Mouse (Mus musculus): ENCODE data around the gene Btbd19. TPM values are rescaled to one million over a fixed set of nuclear protein-coding genes. Genes with fewer than 3 reads are reported as not detected.

Btbd19 gene
- polyA plus RNA-seq, 1 experiment from 2014 or later: 5.2 TPM

GRCm38 (mm10) chr4:117123546-117124217 lies 1.8 kb downstream of the Btbd19 start:
- Histone ChIP-seq H3K27ac (no peak overlapping the region), H3K9me3 (no peaks in the 10 kb centered on the region), H3K4me2 (no peak overlapping the region), H3K27me3 (no peaks in the 10 kb centered on the region), H3K9ac (no peak overlapping the region), H3K4me1 (peaks cover 36% of the 10 kb centered on the region), H3K36me3 (replicated peaks) (peaks cover 7% of the 10 kb centered on the region), H3K4me3 (replicated peaks) (no peak overlapping the region)
- WGBS: 86% methylated on average over 7 of the region's 9 CpGs
- no peak for ATAC-seq (ENCODE audit: low FRiP score)

GRCm38 (mm10) chr4:117122209-117122608 lies 3.3 kb downstream of the Btbd19 start:
- Histone ChIP-seq H3K27ac (no peak overlapping the region), H3K9ac (no peak overlapping the region), H3K4me1 (peaks cover 36% of the 10 kb centered on the region), H3K4me3 (replicated peaks) (no peak overlapping the region), H3K9me3 (no peaks in the 10 kb centered on the region), H3K27me3 (no peaks in the 10 kb centered on the region), H3K36me3 (replicated peaks) (no peaks in the 10 kb centered on the region), H3K4me2 (no peak overlapping the region)
- ATAC-seq (ENCODE audit: low FRiP score): no peak
- 71% methylated on average over 4 of the region's 4 CpGs for WGBS

GRCm38 (mm10) chr4:117120445-117121414 lies 4.8 kb downstream of the Btbd19 start:
- peak overlapping the region; percentile 99 for H3K4me2 ChIP-seq
- H3K27me3 ChIP-seq: no peaks in the 10 kb centered on the region
- H3K4me1 ChIP-seq: peaks cover 25% of the 10 kb centered on the region
- H3K4me3 ChIP-seq (replicated peaks): peak overlapping the region; percentile 68
- H3K36me3 ChIP-seq (replicated peaks): no peaks in the 10 kb centered on the region
- peak overlapping the region; percentile 70 for H3K9ac ChIP-seq
- under 1% methylated on average over 69 of the region's 69 CpGs for WGBS
- H3K9me3 ChIP-seq: no peaks in the 10 kb centered on the region
- peak; percentile 94 for ATAC-seq (ENCODE audit: low FRiP score)
- peak overlapping the region; percentile 89 for H3K27ac ChIP-seq

GRCm38 (mm10) chr4:117120052-117120444 lies 5.5 kb downstream of the Btbd19 start:
- Histone ChIP-seq H3K36me3 (replicated peaks) (no peaks in the 10 kb centered on the region), H3K9ac (peak overlapping the region; percentile 70), H3K4me2 (peak overlapping the region; percentile 99), H3K4me1 (peaks cover 19% of the 10 kb centered on the region), H3K9me3 (no peaks in the 10 kb centered on the region), H3K27ac (peak overlapping the region; percentile 89), H3K27me3 (no peaks in the 10 kb centered on the region), H3K4me3 (replicated peaks) (peak overlapping the region; percentile 68)
- 7% methylated on average over 10 of the region's 10 CpGs for WGBS
- peak; percentile 21; the same call in 1 of the 2 replicates for ATAC-seq (ENCODE audit: low FRiP score)

GRCm38 (mm10) chr4:117119636-117120035 lies 5.9 kb downstream of the Btbd19 start:
- 79% methylated on average over 5 of the region's 5 CpGs for WGBS
- no peak for ATAC-seq (ENCODE audit: low FRiP score)

GRCm38 (mm10) chr4:117117931-117118330 lies 7.6 kb downstream of the Btbd19 start:
- Histone ChIP-seq H3K9me3 (no peaks in the 10 kb centered on the region), H3K4me1 (peaks cover 13% of the 10 kb centered on the region), H3K36me3 (replicated peaks) (0 out of 2 replicates have a peak, but pooled peaks cover 2% of the 10 kb centered on the region), H3K27ac (no peak overlapping the region), H3K9ac (no peak overlapping the region), H3K4me2 (no peak overlapping the region), H3K27me3 (no peaks in the 10 kb centered on the region), H3K4me3 (replicated peaks) (no peak overlapping the region)
- 97% methylated on average over 7 of the region's 7 CpGs for WGBS
- no peak for ATAC-seq (ENCODE audit: low FRiP score)

More at GRCm38 (mm10) chr4:117119636-117120035, 5.9 kb downstream of the Btbd19 start:
- H3K36me3 ChIP-seq (replicated peaks): no peaks in the 10 kb centered on the region
- H3K27ac ChIP-seq: peak overlapping the region; percentile 89
- no peaks in the 10 kb centered on the region for H3K9me3 ChIP-seq
- H3K27me3 ChIP-seq: no peaks in the 10 kb centered on the region
- H3K4me1 ChIP-seq: peaks cover 14% of the 10 kb centered on the region
- peak overlapping the region; percentile 70 for H3K9ac ChIP-seq
- H3K4me2 ChIP-seq: peak overlapping the region; percentile 99
- peak overlapping the region; percentile 68 for H3K4me3 ChIP-seq (replicated peaks)

- WGBS: 85% methylated on average over 5 of the region's 5 CpGs
- H3K9me3 ChIP-seq: no peaks in the 10 kb centered on the region
- H3K4me3 ChIP-seq (replicated peaks): no peak overlapping the region
Measured at GRCm38 (mm10) chr4:117115592-117115991, 9.9 kb downstream of the Btbd19 start.

GRCm38 (mm10) chr4:117113237-117113636 lies 12.3 kb downstream of the Btbd19 start:
- Histone ChIP-seq H3K36me3 (replicated peaks) (peaks cover 37% of the 10 kb centered on the region), H3K9ac (no peak overlapping the region), H3K9me3 (no peaks in the 10 kb centered on the region), H3K27me3 (no peaks in the 10 kb centered on the region), H3K27ac (no peak overlapping the region), H3K4me3 (replicated peaks) (no peak overlapping the region), H3K4me2 (no peak overlapping the region), H3K4me1 (no peaks in the 10 kb centered on the region)
- no peak for ATAC-seq (ENCODE audit: low FRiP score)
- WGBS: 75% methylated on average over 1 of the region's 1 CpGs

More at GRCm38 (mm10) chr4:117115592-117115991, 9.9 kb downstream of the Btbd19 start:
- Histone ChIP-seq H3K9ac (no peak overlapping the region), H3K27ac (no peak overlapping the region), H3K4me2 (no peak overlapping the region), H3K36me3 (replicated peaks) (peaks cover 13% of the 10 kb centered on the region), H3K27me3 (no peaks in the 10 kb centered on the region), H3K4me1 (peaks cover 6% of the 10 kb centered on the region)
- ATAC-seq (ENCODE audit: low FRiP score): no peak

- H3K4me2 ChIP-seq: no peak overlapping the region
- no peak overlapping the region for H3K27ac ChIP-seq
- H3K4me3 ChIP-seq (replicated peaks): no peak overlapping the region
- no peaks in the 10 kb centered on the region for H3K27me3 ChIP-seq
- H3K9ac ChIP-seq: no peak overlapping the region
- H3K4me1 ChIP-seq: no peaks in the 10 kb centered on the region
- peaks cover 44% of the 10 kb centered on the region for H3K36me3 ChIP-seq (replicated peaks)
- ATAC-seq (ENCODE audit: low FRiP score): no peak
- WGBS: 95% methylated on average over 11 of the region's 11 CpGs
- H3K9me3 ChIP-seq: no peaks in the 10 kb centered on the region
Measured at GRCm38 (mm10) chr4:117110985-117111384, 14.5 kb downstream of the Btbd19 start.

- Histone ChIP-seq H3K9ac (no peak overlapping the region), H3K9me3 (no peaks in the 10 kb centered on the region), H3K27me3 (no peaks in the 10 kb centered on the region), H3K36me3 (replicated peaks) (peaks cover 46% of the 10 kb centered on the region), H3K27ac (no peak overlapping the region), H3K4me1 (no peaks in the 10 kb centered on the region), H3K4me2 (no peak overlapping the region), H3K4me3 (replicated peaks) (no peak overlapping the region)
- ATAC-seq (ENCODE audit: low FRiP score): no peak
- 92% methylated on average over 13 of the region's 13 CpGs for WGBS
Measured at GRCm38 (mm10) chr4:117110249-117110648, 15.3 kb downstream of the Btbd19 start.

GRCm38 (mm10) chr4:117109330-117109729 lies 16.2 kb downstream of the Btbd19 start:
- Histone ChIP-seq H3K9ac (no peak overlapping the region), H3K27ac (no peak overlapping the region), H3K27me3 (no peaks in the 10 kb centered on the region), H3K4me3 (replicated peaks) (no peak overlapping the region), H3K4me1 (no peaks in the 10 kb centered on the region; the same call in 1 of the 2 replicates), H3K9me3 (no peaks in the 10 kb centered on the region), H3K36me3 (replicated peaks) (peaks cover 46% of the 10 kb centered on the region), H3K4me2 (no peak overlapping the region)
- WGBS: 94% methylated on average over 25 of the region's 25 CpGs
- ATAC-seq (ENCODE audit: low FRiP score): no peak

GRCm38 (mm10) chr4:117108524-117108849 lies 17.0 kb downstream of the Btbd19 start:
- Histone ChIP-seq H3K9ac (no peak overlapping the region), H3K27me3 (no peaks in the 10 kb centered on the region), H3K4me3 (replicated peaks) (no peak overlapping the region), H3K27ac (no peak overlapping the region), H3K36me3 (replicated peaks) (peaks cover 50% of the 10 kb centered on the region), H3K4me1 (no peaks in the 10 kb centered on the region; the same call in 1 of the 2 replicates), H3K4me2 (no peak overlapping the region), H3K9me3 (no peaks in the 10 kb centered on the region)
- 92% methylated on average over 6 of the region's 6 CpGs for WGBS
- no peak for ATAC-seq (ENCODE audit: low FRiP score)

All from forebrain, embryonic 12.5 days (tissue).